Mouse (Mus musculus) intestine, embryonic 14.5 days (tissue): ENCODE results near the gene Rpl36al. TPM values are rescaled to one million over a fixed set of nuclear protein-coding genes. Genes with fewer than 3 reads are reported as not detected.
A peak's percentile ranks its signal among the peaks of the same experiment; 100 is the strongest.

Experiments
- ATAC-seq: fragments of 200-750 bp; cut with Nextera tagmentation; replicated peaks from 2 replicates; pipeline ENCODE4 v1.8.0; 2017; ENCODE audit warnings: low read depth, moderate number of reproducible peaks, moderate TSS enrichment, moderate library complexity; ENCODE audit not compliant: low FRiP score, low TSS enrichment
- DNase-seq: peaks from one replicate; pipeline ENCODE4 v3.0.0-alpha.2; 2018; ENCODE audit warnings: low spot score
- H3K27ac ChIP-seq: fragments of 300-500 bp; sonication (generic); 2 replicates; pipeline ENCODE4 v1.5.1; 2014; ENCODE audit warnings: low read depth, mild to moderate bottlenecking, control low read depth
- H3K27me3 ChIP-seq: fragments of 300-500 bp; sonication (generic); replicated peaks from 2 replicates; pipeline ENCODE4 v1.6.1; 2014; ENCODE audit warnings: low read length, control low read depth; ENCODE audit not compliant: control insufficient read depth, insufficient read depth
- H3K36me3 ChIP-seq: fragments of 300-500 bp; sonication (generic); 2 replicates; pipeline ENCODE4 v1.6.1; 2014; ENCODE audit warnings: low read length, control low read depth; ENCODE audit not compliant: control insufficient read depth, insufficient read depth
- H3K4me1 ChIP-seq: fragments of 300-500 bp; sonication (generic); replicated peaks from 2 replicates; pipeline ENCODE4 v1.6.1; 2014; ENCODE audit warnings: low read length, control low read depth, mixed read lengths; ENCODE audit not compliant: control insufficient read depth, insufficient read depth
- H3K4me2 ChIP-seq: fragments of 300-500 bp; sonication (generic); 2 replicates; pipeline ENCODE4 v1.6.1; 2014; ENCODE audit warnings: low read length
- H3K4me3 ChIP-seq: fragments of 300-500 bp; sonication (generic); 2 replicates; pipeline ENCODE4 v1.5.1; 2014; ENCODE audit warnings: low read depth, low read length, control low read depth, mixed read lengths
- H3K9ac ChIP-seq: fragments of 300-500 bp; sonication (generic); 2 replicates; pipeline ENCODE4 v1.6.1; 2014; ENCODE audit warnings: mild to moderate bottlenecking, low read length
- H3K9me3 ChIP-seq: fragments of 300-500 bp; sonication (generic); 2 replicates; pipeline ENCODE4 v1.6.1; 2016; ENCODE audit warnings: low read length, control low read depth; ENCODE audit not compliant: control insufficient read depth
- WGBS: fragments of 180-500 bp; shearing (Covaris S2); extraction: QIAGEN DNeasy Blood & Tissue Kit; methylation state at CpG from one replicate; pipeline ENCODE4 v1.1.7; 2014; 5-methylcytosine and 5-hydroxymethylcytosine counted together
- polyA plus RNA-seq: library from polyadenylated mRNA; unstranded; fragments of >200 nt; fragmentation: Nextera tagmentation; extraction: Ambion mirVana; gene quantifications from 2 replicates; pipeline ENCODE4 v1.2.1, GENCODE M21; 2014

The Rpl36al gene
- polyA plus RNA-seq, 1 experiment from 2014 or later = 785 TPM

DNA sequence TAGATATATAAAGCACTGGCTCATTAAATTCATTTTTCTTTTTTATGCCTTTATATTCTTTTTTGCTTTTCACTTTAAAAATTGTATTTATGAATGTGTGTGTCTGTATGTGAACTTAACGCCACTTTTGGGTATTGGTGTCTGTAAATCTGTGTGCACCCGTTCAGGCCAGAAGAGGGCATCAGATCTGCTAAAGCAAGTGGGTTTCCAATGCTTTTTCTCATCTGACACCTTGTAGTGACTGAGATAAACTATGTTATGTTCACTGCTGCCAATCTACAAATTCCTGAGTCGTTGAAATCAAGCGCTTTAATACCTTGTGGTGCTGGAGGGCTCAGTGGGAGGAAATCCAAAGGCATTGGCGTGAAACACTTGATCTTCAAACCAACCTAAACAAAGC, 27.2 kb upstream of the Rpl36al start:
- no peak for ATAC-seq
- 81% methylated on average over 5 of the region's 5 CpGs for WGBS
- peaks cover 80% of the 10 kb centered on the region for H3K36me3 ChIP-seq

DNA sequence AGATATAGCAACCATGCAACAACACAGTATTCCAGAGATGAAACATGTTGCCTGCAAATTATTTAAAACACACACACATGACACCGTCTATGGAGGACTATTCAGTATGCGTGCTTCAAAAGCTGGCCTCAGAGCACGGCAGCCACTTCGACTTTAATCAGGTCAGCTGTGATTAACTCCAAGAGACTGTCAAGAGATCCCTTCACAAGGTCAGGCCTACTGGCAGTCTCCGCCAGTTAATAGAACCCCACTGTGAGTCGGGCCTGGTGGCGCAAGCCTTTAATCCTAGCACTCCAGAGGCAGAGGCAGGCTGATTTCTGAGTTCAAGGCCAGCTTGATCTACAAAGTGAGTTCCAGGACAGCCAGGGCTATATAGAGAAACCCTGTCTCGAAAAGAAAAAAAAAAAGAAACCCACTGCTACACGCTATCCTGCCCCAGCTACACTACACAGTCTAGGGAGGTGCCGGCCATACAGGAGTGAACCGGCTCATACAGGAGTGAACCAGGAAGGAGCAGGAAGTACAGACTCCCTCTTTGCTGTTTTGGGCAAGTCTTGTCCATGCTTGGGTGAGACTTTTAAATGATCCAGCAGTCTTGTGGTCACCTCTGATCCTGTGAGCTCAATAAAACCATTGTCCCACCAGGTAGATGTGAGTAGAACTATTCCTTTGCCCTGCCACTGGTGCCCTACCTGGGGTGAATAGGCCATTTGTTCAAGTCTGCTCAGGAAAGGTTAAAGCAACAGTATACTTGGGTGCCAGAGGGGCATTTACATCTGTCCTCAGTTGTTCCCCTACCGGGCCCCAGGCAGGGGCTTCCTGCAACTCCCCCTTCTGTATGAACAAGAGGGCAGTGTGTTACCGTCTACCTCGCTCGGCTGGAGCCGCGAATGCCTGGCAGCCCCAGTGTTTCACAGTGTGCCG, 26.4 kb upstream of the Rpl36al start:
- H3K4me1 ChIP-seq = no peaks in the 10 kb centered on the region
- H3K4me2 ChIP-seq = no peak overlapping the region
- no peak overlapping the region for H3K27ac ChIP-seq
- WGBS = 92% methylated on average over 18 of the region's 18 CpGs
- peaks cover 77% of the 10 kb centered on the region for H3K36me3 ChIP-seq
- no peak overlapping the region for H3K4me3 ChIP-seq
- H3K9ac ChIP-seq = no peak overlapping the region
- DNase-seq (no peak), ATAC-seq (no peak)
- no peaks in the 10 kb centered on the region for H3K9me3 ChIP-seq
- H3K27me3 ChIP-seq = no peaks in the 10 kb centered on the region

More for the DNA sequence above, 27.2 kb upstream of the Rpl36al start:
- H3K4me1 ChIP-seq = no peaks in the 10 kb centered on the region
- H3K4me3 ChIP-seq = no peak overlapping the region
- no peak overlapping the region for H3K9ac ChIP-seq
- no peak for DNase-seq
- H3K27me3 ChIP-seq = no peaks in the 10 kb centered on the region
- H3K9me3 ChIP-seq = no peaks in the 10 kb centered on the region
- H3K27ac ChIP-seq = no peak overlapping the region
- no peak overlapping the region for H3K4me2 ChIP-seq

DNA sequence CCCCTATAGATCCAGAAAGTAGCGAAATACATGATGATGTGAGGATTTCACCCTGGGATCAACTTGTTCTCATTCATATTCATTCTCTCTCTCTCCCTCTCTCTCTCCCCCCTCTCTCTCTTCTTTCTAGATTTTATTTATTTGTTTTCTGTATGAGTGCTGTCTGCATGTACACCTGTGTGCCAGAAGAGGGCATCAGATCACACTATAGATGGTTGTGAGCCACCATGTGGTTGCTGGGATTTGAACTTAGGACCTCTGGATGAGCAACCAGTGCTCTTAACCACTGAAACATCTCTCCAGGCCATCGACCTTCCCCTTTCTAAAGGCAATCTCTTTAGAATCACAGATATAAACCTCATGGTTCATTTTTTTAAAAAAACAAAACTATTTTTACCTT, 24.6 kb upstream of the Rpl36al start:
- Histone ChIP-seq H3K4me1 (no peaks in the 10 kb centered on the region), H3K36me3 (peaks cover 65% of the 10 kb centered on the region), H3K4me2 (no peak overlapping the region), H3K9me3 (no peaks in the 10 kb centered on the region), H3K27me3 (no peaks in the 10 kb centered on the region), H3K4me3 (no peak overlapping the region), H3K9ac (no peak overlapping the region), H3K27ac (no peak overlapping the region)
- DNase-seq = no peak
- ATAC-seq = no peak
- 90% methylated on average over 2 of the region's 2 CpGs for WGBS

DNA sequence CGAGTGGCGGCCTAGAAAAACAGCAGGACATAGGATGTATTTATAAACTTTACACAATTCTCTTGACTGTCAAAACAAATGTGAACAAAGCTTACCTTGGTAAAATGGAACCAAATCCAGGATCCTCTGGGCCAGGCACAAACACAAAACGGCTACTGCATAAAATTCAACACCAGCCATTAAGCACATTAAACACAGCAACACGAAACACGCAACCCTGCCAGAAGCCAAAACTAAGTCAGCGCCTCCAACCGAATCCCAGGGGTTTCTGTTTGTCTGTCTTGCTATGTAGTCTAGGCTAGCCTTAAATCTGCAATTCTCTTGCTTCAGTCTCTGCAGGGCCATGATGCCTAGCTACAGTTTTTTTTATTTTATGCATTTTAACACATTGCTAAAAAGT, 24.0 kb upstream of the Rpl36al start:
- H3K27ac ChIP-seq = no peak overlapping the region
- 94% methylated on average over 7 of the region's 7 CpGs for WGBS
- H3K9ac ChIP-seq = no peak overlapping the region
- H3K4me1 ChIP-seq = no peaks in the 10 kb centered on the region
- ATAC-seq (no peak), DNase-seq (no peak)
- H3K36me3 ChIP-seq = peaks cover 66% of the 10 kb centered on the region
- H3K27me3 ChIP-seq = no peaks in the 10 kb centered on the region
- no peak overlapping the region for H3K4me2 ChIP-seq
- H3K9me3 ChIP-seq = no peaks in the 10 kb centered on the region
- no peak overlapping the region for H3K4me3 ChIP-seq

DNA sequence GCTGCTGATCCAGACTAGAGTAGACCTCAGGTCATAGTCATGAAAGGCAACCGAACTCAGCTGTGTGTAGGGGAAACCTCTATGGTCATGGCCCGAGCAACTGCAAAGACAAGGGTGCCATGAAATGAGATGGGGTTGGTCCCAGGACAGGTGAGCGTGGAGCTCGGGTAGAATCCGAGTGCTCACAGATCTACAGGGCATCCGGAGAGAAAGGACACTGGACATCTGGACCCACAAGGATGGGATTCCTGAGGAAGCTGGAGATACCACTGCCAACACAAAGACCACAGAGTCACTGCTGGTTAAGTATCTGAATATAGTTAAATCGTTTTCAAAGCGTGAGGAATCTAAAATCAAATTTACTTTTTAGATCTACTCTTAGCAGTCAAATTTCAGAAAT, 23.5 kb upstream of the Rpl36al start:
- ATAC-seq = no peak
- H3K36me3 ChIP-seq = peaks cover 63% of the 10 kb centered on the region
- no peak for DNase-seq
- WGBS = 93% methylated on average over 8 of the region's 8 CpGs
- no peak overlapping the region for H3K9ac ChIP-seq
- H3K4me2 ChIP-seq = no peak overlapping the region
- H3K27ac ChIP-seq = no peak overlapping the region
- no peaks in the 10 kb centered on the region for H3K4me1 ChIP-seq
- H3K27me3 ChIP-seq = no peaks in the 10 kb centered on the region
- H3K4me3 ChIP-seq = no peak overlapping the region
- H3K9me3 ChIP-seq = no peaks in the 10 kb centered on the region

DNA sequence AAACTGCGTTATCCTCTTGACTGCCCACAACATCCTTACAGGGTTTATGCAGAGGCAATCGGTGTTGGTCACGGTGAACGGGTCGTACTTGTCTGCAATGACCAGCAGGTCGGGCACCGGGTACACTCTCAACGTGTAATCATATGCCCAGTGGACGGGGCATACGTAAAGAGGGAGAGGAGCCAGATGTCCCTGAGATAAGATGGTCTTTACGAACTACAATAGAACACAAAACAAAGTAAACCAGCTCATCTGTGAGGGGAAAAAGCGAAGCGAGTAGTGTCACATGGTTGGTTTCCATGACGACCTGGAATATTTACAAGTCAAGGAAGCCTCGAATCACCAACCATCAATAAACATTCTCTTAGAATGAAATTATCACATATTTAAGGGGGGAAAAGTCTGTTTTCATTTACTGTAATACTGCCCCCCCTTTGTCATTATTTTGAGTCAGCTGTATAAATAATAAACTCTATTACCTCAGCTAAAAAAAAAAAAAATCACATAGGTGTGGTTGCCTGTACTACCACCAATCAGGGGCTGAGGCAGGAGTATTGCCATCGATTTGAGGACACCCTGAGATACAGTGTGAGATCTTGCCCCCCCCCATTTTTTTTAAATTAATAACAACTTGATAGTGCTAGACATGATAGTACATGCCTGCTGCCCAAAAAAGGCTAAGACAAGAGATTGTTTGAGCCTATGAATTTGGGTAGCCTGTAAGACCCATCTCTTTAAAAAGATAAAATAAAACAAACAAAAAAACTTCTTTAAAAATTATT, 20.4 kb upstream of the Rpl36al start, which contains the start of gene Gm49384:
Gene Gm49384, minus strand, starts transcription at position 216 of the 782 bp plus-strand sequence.
- ATAC-seq = 0 out of 2 replicates have a peak, but pooled peaks have one; percentile 38
- 82% methylated on average over 16 of the region's 16 CpGs for WGBS
- 0 out of 2 replicates have a peak, but pooled peaks cover 4% of the 10 kb centered on the region for H3K4me1 ChIP-seq
- H3K4me2 ChIP-seq = no peak within 1 kb of the TSS
- peaks cover 69% of the 10 kb centered on the region for H3K36me3 ChIP-seq
- no peak for DNase-seq
- no peak within 1 kb of the TSS for H3K9ac ChIP-seq
- no peak within 1 kb of the TSS for H3K4me3 ChIP-seq
- H3K27ac ChIP-seq = no peak within 1 kb of the TSS
- H3K27me3 ChIP-seq = no peaks in the 10 kb centered on the region
- no peaks in the 10 kb centered on the region for H3K9me3 ChIP-seq

DNA sequence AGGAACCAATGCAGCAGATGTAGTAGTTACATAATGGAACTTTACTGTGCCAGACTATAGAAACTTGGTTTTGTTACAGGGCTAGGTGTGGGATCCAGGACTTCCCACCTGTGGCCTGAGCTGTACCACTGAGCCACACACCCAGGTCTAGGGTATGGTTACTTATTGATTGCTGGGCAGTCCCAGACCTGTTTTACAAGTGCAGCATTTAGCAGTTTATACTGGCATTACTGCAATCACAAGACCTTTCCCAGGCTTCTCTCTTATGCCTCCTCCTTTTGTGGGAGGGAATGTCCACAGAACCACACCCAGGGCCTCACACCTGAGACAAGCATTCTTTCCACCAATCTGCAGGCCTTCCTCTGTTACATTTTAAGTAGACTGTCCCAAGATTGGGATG, 15.1 kb upstream of the Rpl36al start:
- H3K9ac ChIP-seq = no peak overlapping the region
- H3K4me2 ChIP-seq = peak overlapping the region; percentile 86
- no peak for DNase-seq
- no peak overlapping the region for H3K4me3 ChIP-seq
- no peaks in the 10 kb centered on the region for H3K27me3 ChIP-seq
- H3K27ac ChIP-seq = no peak overlapping the region
- H3K9me3 ChIP-seq = no peaks in the 10 kb centered on the region
- H3K4me1 ChIP-seq = peaks cover 4% of the 10 kb centered on the region; the same call in 1 of the 2 replicates
- peaks cover 37% of the 10 kb centered on the region for H3K36me3 ChIP-seq
- ATAC-seq = no peak

DNA sequence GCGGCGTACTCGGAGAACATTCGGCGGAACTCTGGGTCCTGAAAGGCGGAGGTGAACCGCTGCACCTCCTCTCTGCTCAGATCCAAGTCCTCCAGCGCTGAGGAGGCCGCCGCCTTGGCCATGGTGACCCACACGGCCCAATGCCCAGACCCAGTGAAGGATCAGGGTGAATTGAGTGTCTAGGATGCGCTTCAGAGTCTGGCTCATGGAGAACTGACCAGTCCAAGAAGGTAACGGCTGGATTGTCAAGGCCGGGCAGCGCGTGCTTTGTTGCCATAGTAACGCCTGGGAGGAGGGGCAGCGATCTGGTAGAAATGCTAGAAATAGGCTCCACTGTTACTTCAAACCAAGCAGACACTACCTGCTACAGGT, 14.3 kb upstream of the Rpl36al start, which contains the start of gene Dnaaf2:
Gene Dnaaf2, minus strand, starts transcription at position 266 of the 372 bp plus-strand sequence.
- DNase-seq = peak; percentile 91
- peak; percentile 50 for ATAC-seq

More for the DNA sequence above, 14.3 kb upstream of the Rpl36al start, which contains the start of gene Dnaaf2:
- Histone ChIP-seq H3K9ac (peak within 1 kb of the TSS; percentile 84), H3K36me3 (peaks cover 31% of the 10 kb centered on the region), H3K4me2 (peak within 1 kb of the TSS; percentile 86), H3K9me3 (no peaks in the 10 kb centered on the region), H3K27ac (peak within 1 kb of the TSS; percentile 78), H3K27me3 (no peaks in the 10 kb centered on the region), H3K4me3 (peak within 1 kb of the TSS; percentile 98), H3K4me1 (peaks cover 4% of the 10 kb centered on the region; the same call in 1 of the 2 replicates)
- WGBS = under 1% methylated on average over 18 of the region's 18 CpGs
